Mouse (Mus musculus): Measurements from ENCODE around the gene Jak3. TPM values are rescaled to one million over a fixed set of nuclear protein-coding genes. Genes with fewer than 3 reads are reported as not detected.
"Not testable (repeated sequence)": the region's sequence is repeated elsewhere in the genome, so short reads cannot be mapped to it uniquely, and the experiment has no call there.

Jak3 gene
- total RNA-seq, 2 experiments from 2014 or later = 5.6 to 6.4 TPM

GRCm38 (mm10) chr8:71711574-71711973 lies 35.5 kb downstream of the Jak3 start:
- no peak for DNase-seq (ENCODE audit: low spot score in 2 of 2)
- intact Hi-C loops (cut with DNase I) = no loop called here

GRCm38 (mm10) chr8:71715531-71715930 lies 39.4 kb downstream of the Jak3 start:
- intact Hi-C loops (cut with DNase I) = no loop called here
- no peak for DNase-seq (ENCODE audit: low spot score in 2 of 2)

GRCm38 (mm10) chr8:71716561-71717053 lies 40.5 kb downstream of the Jak3 start:
- DNase-seq (ENCODE audit: low spot score in 2 of 2) = no peak
- intact Hi-C loops (cut with DNase I) = no loop called here

- DNase-seq (ENCODE audit: low spot score in 2 of 2) = no peak
- intact Hi-C loops (cut with DNase I) = no loop called here
These were observed 41.0 kb downstream of the Jak3 start for GRCm38 (mm10) chr8:71717096-71717495.

GRCm38 (mm10) chr8:71718252-71718651 lies 42.2 kb downstream of the Jak3 start:
- intact Hi-C loops (cut with DNase I) = no loop called here
- DNase-seq (ENCODE audit: low spot score in 2 of 2) = no peak

GRCm38 (mm10) chr8:71719218-71719617 lies 43.1 kb downstream of the Jak3 start:
- no peak for DNase-seq (ENCODE audit: low spot score in 2 of 2)
- intact Hi-C loops (cut with DNase I) = no loop called here

DNA sequence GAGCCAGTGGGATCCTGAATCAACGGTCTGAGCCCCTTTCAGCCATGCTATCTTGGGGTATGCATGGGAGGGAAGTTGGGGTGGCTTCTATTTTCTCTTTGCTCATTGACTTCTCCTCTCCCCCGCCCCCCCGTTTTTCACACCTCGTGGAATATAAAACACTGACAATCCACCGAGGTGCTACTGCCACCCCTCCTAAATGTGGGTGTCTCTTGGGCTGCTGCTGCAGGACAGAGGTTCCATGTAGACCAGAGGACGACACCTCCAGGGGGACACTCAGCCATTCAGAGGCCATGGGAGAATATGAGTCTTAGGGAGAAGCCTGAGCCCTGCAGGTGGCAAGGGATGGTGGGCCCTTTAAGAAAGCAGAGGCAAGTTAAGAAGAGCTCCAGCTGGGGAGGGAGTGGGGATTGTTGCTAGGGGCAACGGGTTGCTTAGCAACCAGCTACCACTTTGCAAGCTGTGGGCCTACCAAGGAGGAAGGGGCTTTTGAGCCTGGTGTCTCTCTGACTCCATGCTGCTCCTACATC lies 43.9 kb downstream of the Jak3 start:
- intact Hi-C loops (cut with DNase I) = loop anchor here (5.0 kb wide), 1 partner anchor 48 kb away; the partner anchor contains the start of gene Unc13a

GRCm38 (mm10) chr8:71723047-71723551 lies 47.0 kb downstream of the Jak3 start:
- intact Hi-C loops (cut with DNase I) = loop anchor here (5.0 kb wide), 1 partner anchor 51 kb away; the partner anchor contains the start of gene Unc13a
- no peak for DNase-seq (ENCODE audit: low spot score in 2 of 2)

More for the DNA sequence above, 43.9 kb downstream of the Jak3 start:
- peak; percentile 86 to 94 for DNase-seq (ENCODE audit: low spot score in 2 of 2)

DNA sequence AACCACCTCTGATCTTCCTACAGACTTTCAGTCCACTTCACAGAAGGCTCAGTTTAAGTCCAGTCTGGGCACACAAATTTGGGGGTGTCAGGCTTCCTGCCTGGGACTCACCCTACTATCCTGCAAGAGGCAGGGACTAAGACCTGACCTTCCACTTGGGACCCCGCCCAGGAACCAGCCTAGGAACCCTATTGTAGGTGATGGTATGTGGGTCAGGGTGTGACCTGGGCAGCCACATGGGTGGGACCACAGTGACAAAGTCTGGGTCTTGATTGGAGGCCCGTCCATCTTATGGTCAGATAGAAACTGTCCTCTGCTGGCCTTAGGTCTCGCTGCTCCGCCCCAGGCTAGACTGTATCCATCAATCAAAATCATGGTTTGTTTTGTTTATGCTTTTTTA lies 48.3 kb downstream of the Jak3 start:
- intact Hi-C loops (cut with DNase I) = loop anchor here (5.0 kb wide), 1 partner anchor 52 kb away; the partner anchor contains the start of gene Unc13a
- DNase-seq (ENCODE audit: low spot score in 2 of 2) = no peak

GRCm38 (mm10) chr8:71725122-71725924 lies 49.2 kb downstream of the Jak3 start, which contains the start of gene Fcho1:
TSS of gene Fcho1 (minus strand) at chr8:71725716.
- peak; percentile 87 to 91 for DNase-seq (ENCODE audit: low spot score in 2 of 2)
- intact Hi-C loops (cut with DNase I) = no loop called here

GRCm38 (mm10) chr8:71728240-71728785 lies 52.2 kb downstream of the Jak3 start:
- intact Hi-C loops (cut with DNase I) = no loop called here
- DNase-seq (ENCODE audit: low spot score in 2 of 2) = no peak

- no peak for DNase-seq (ENCODE audit: low spot score in 2 of 2)
These were observed 52.9 kb downstream of the Jak3 start for GRCm38 (mm10) chr8:71728826-71729620.

DNA sequence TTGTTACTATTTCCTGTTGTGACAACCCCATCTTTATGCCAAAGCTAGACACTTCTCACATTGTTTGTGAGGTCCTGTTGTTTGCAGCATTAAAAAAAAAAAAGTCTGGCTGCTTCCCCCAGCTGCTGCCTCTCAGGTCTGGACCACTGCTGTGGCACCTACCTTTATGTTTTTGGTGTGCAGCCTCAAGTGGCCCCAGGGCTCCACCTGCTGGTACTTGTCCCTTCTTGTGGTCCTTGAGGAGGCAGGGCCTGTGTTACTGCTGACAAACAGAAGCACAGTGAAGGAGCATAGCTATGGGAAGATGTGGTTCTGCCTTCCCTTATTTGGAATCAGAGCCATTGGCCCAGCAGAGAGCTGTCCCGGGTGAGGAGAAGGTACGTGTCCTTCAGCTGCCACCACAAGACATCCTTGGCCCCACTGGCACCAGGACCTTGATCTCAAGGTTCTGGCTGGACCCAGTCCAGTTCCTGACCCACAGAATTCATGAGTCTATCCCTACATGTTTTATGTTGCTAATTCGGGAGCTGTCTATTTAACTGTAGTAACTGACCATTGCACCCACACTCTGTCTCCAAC lies 55.6 kb downstream of the Jak3 start:
- intact Hi-C loops (cut with DNase I) = no loop called here
- peak in 1 of 2 experiments; percentile 75 for DNase-seq (ENCODE audit: low spot score in 2 of 2)

More at GRCm38 (mm10) chr8:71728826-71729620, 52.9 kb downstream of the Jak3 start:
- intact Hi-C loops (cut with DNase I) = no loop called here

- intact Hi-C loops (cut with DNase I) = loop anchor here (5.0 kb wide), 1 partner anchor 456 kb away; no protein-coding TSS in a partner anchor
- DNase-seq (ENCODE audit: low spot score in 2 of 2) = not testable (repeated sequence)
These were observed 62.2 kb downstream of the Jak3 start for GRCm38 (mm10) chr8:71738316-71738715.

Small RNA genes lying within 50 kb of the gene (microRNA-seq; reads per million reads assigned to microRNA genes)
- 23.0 to 34.7 reads per million in 2 experiments for gene Mir6769b

Other genes starting within 250 kb of the Jak3 start
- 100 to 1,000 TPM; 225 to 230 TPM for gene Abhd8, start 212.6 kb upstream of the Jak3 start, total RNA-seq (2021)
- 10 to 100 TPM; 75.5 to 79.8 TPM for gene Mrpl34, start 211.3 kb upstream of the Jak3 start, total RNA-seq (2021)
- gene Dda1, start 207.1 kb upstream of the Jak3 start, total RNA-seq (2021) = 100 to 1,000 TPM in 1 of 2 experiments, 10 to 100 TPM in 1; 96.0 to 106 TPM
- gene Ano8, start 190.3 kb upstream of the Jak3 start, total RNA-seq (2021) = 10 to 100 TPM; 68.7 to 74.9 TPM
- 10 to 100 TPM; 29.8 to 30.8 TPM for gene Gtpbp3, start 188.2 kb upstream of the Jak3 start, total RNA-seq (2021)
- gene Plvap, start 164.5 kb upstream of the Jak3 start, total RNA-seq (2021) = 1 to 10 TPM; 6.6 to 7.6 TPM
- not detected for gene Ccdc194, start 150.6 kb upstream of the Jak3 start, total RNA-seq (2021)
- gene Bst2, start 138.8 kb upstream of the Jak3 start, total RNA-seq (2021) = 1 to 10 TPM; 2.8 to 4.2 TPM
- gene Mvb12a, start 133.4 kb upstream of the Jak3 start, total RNA-seq (2021) = 10 to 100 TPM; 32.9 to 38.5 TPM
- under 1 TPM in 1 of 2 experiments, not detected in 1; 0.22 TPM for gene Tmem221, start 117.4 kb upstream of the Jak3 start, total RNA-seq (2021)
- gene Nxnl1, start 109.7 kb upstream of the Jak3 start, total RNA-seq (2021) = under 1 TPM in 1 of 2 experiments, not detected in 1; 0.15 TPM
- 10 to 100 TPM; 82.0 to 84.3 TPM for gene Slc27a1, start 107.4 kb upstream of the Jak3 start, total RNA-seq (2021)
- 10 to 100 TPM; 54.4 to 55.4 TPM for gene Pgls, start 84.1 kb upstream of the Jak3 start, total RNA-seq (2021)
- 1 to 10 TPM; 3.3 TPM for gene Fam129c, start 78.6 kb upstream of the Jak3 start, total RNA-seq (2021)
- 10 to 100 TPM; 59.4 to 64.7 TPM for gene Colgalt1, start 65.3 kb upstream of the Jak3 start, total RNA-seq (2021)
- 100 to 1,000 TPM; 299 to 337 TPM for gene Unc13a, start 4.5 kb upstream of the Jak3 start, total RNA-seq (2021)
- 1 to 10 TPM; 1.8 to 2.8 TPM for gene Insl3, start 12.9 kb downstream of the Jak3 start, total RNA-seq (2021)
- gene B3gnt3, start 25.5 kb downstream of the Jak3 start, total RNA-seq (2021) = under 1 TPM; 0.44 to 0.49 TPM
- gene Fcho1, start 49.4 kb downstream of the Jak3 start, total RNA-seq (2021) = 100 to 1,000 TPM; 152 to 156 TPM
- 10 to 100 TPM in 1 of 2 experiments, 1 to 10 TPM in 1; 9.8 to 11.4 TPM for gene Zfp709, start 205.7 kb downstream of the Jak3 start, total RNA-seq (2021)
- 10 to 100 TPM; 11.4 to 12.9 TPM for gene Zfp882, start 232.3 kb downstream of the Jak3 start, total RNA-seq (2021)
- gene Zfp617, start 232.3 kb downstream of the Jak3 start, total RNA-seq (2021) = 10 to 100 TPM; 24.2 to 31.3 TPM